Mouse (Mus musculus) heart, embryonic 14.5 days (tissue): ENCODE results near the gene Pola1. TPM values are rescaled to one million over a fixed set of nuclear protein-coding genes. Genes with fewer than 3 reads are reported as not detected.

Experiments
- ATAC-seq: fragments of 200-750 bp; cut with Nextera tagmentation; 2 replicates; pipeline ENCODE4 v1.8.0; 2017; ENCODE audit warnings: low read depth, moderate TSS enrichment; ENCODE audit not compliant: insufficient number of reproducible peaks, insufficient read depth, low FRiP score
- H3K27ac ChIP-seq, 2 experiments: fragments of 200-500 bp in 1 of 2; fragments of 300-500 bp in 1 of 2; sonication (generic) in 1 of 2; replicated peaks in 1 of 2; 2 replicates each; pipeline ENCODE4 v1.5.1; 2012 to 2014; ENCODE audit warnings: low read depth in 2 of 2, low read length in 2 of 2, control low read depth in 1 of 2, mild to moderate bottlenecking in 1 of 2, mixed read lengths in 1 of 2; ENCODE audit not compliant: control insufficient read depth in 1 of 2, insufficient read depth in 1 of 2
- H3K27me3 ChIP-seq: fragments of 300-500 bp; sonication (generic); 2 replicates; pipeline ENCODE4 v1.6.1; 2014; ENCODE audit warnings: mild to moderate bottlenecking, low read length, control low read depth; ENCODE audit not compliant: control insufficient read depth, insufficient read depth
- H3K36me3 ChIP-seq: fragments of 300-500 bp; sonication (generic); 2 replicates; pipeline ENCODE4 v1.6.1; 2014; ENCODE audit warnings: mild to moderate bottlenecking, control low read depth, low read length, mixed read lengths; ENCODE audit not compliant: control insufficient read depth, insufficient read depth
- H3K4me1 ChIP-seq, 2 experiments: fragments of 200-500 bp in 1 of 2; fragments of 300-500 bp in 1 of 2; sonication (generic) in 1 of 2; 2 replicates each; pipeline ENCODE4 v1.6.1; 2012 to 2014; ENCODE audit warnings: low read length in 2 of 2, control low read depth in 1 of 2, mixed read lengths in 1 of 2; ENCODE audit not compliant: control insufficient read depth in 2 of 2, insufficient read depth in 2 of 2
- H3K4me2 ChIP-seq: fragments of 300-500 bp; sonication (generic); 2 replicates; pipeline ENCODE4 v1.6.1; 2014; ENCODE audit warnings: mild to moderate bottlenecking, low read length
- H3K4me3 ChIP-seq, 2 experiments: fragments of 200-500 bp in 1 of 2; fragments of 300-500 bp in 1 of 2; sonication (generic) in 1 of 2; 2 replicates each; pipeline ENCODE4 v1.5.1; 2012 to 2014; ENCODE audit warnings: low read length in 2 of 2, mild to moderate bottlenecking in 2 of 2, control low read depth in 1 of 2, low read depth in 1 of 2, moderate library complexity in 1 of 2; ENCODE audit not compliant: control insufficient read depth in 1 of 2, insufficient read depth in 1 of 2
- H3K9ac ChIP-seq: fragments of 300-500 bp; sonication (generic); 2 replicates; pipeline ENCODE4 v1.6.1; 2014; ENCODE audit warnings: mild to moderate bottlenecking, low read length
- H3K9me3 ChIP-seq: fragments of 300-500 bp; sonication (generic); 2 replicates; pipeline ENCODE4 v1.6.1; 2016; ENCODE audit warnings: low read length, control low read depth; ENCODE audit not compliant: control insufficient read depth
- WGBS: fragments of 180-500 bp; shearing (Covaris S2); extraction: QIAGEN DNeasy Blood & Tissue Kit; methylation state at CpG from one replicate; pipeline ENCODE4 v1.1.7; 2014; 5-methylcytosine and 5-hydroxymethylcytosine counted together
- polyA plus RNA-seq: library from polyadenylated mRNA; unstranded; fragments of >200 nt; fragmentation: Nextera tagmentation; extraction: Ambion mirVana; gene quantifications from 2 replicates; pipeline ENCODE4 v1.2.1, GENCODE M21; 2014

Gene Pola1
- polyA plus RNA-seq, 1 experiment from 2014 or later = 9.5 TPM

DNA sequence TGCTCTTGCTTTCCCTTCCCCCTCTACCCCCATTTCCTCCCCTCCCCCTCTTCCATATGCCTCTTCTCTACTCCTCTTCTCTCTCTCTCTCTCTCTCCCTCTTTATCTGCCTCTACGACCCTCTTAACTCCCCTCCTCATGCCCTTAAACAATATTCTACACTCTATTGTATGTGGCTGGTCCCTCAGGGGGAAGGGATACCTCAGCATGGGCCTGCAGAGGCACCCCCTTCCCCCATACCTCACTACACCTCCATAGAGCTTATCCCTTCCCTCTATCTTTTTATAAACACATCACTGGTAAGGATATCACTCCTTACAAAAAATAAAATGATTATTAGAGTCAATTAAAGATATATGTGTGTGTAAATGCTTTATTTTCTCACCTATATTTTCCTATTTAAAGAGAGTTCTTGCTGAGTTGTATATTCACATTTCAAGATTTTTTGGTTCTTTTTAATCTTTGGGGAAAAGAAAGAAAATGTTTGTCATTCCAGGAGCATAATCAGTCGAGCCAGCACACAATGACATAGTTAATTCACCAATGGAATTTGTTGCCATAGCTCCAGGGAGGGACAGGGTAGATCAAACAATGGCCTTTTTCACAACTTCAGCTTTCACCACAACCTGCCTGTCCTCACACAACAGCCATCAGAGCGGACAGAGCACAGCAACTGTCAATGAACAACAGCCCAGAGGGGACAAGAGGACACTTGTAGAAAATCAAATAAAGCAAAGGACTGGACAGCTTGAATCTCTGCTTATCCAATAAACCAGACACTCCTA lies 22.5 kb upstream of the Pola1 start, which contains the start of gene Pcyt1b:
TSS of gene Pcyt1b (plus strand) at position 646 of the 785 bp plus-strand sequence.
- H3K27ac ChIP-seq = no peak within 1 kb of the TSS
- H3K4me3 ChIP-seq = no peak within 1 kb of the TSS
- 14% methylated on average over 3 of the region's 3 CpGs for WGBS
- no peak for ATAC-seq
- no peak within 1 kb of the TSS for H3K9ac ChIP-seq
- H3K27me3 ChIP-seq = no peaks in the 10 kb centered on the region
- no peaks in the 10 kb centered on the region for H3K36me3 ChIP-seq
- no peaks in the 10 kb centered on the region for H3K9me3 ChIP-seq
- H3K4me1 ChIP-seq = no peaks in the 10 kb centered on the region
- H3K4me2 ChIP-seq = no peak within 1 kb of the TSS

DNA sequence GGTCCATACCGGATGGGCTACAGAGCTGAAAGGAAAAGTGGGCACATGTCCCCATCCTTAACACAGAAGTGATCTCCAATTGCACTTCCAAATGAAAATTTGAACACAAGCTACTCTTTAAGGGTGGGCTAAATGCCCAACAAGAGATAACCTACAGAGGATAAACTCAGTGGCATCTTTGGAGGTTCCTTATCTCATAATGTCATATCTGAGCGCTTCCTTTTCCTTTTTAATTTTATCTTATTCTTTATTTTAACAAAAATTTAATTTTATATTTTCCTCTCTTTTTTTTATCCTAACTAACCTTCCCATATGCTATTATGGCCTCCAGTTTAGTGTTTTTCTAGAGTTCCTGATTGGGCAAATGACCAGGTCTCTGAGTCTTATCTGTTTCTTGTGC lies 18.8 kb upstream of the Pola1 start:
- Histone ChIP-seq H3K9ac (no peak overlapping the region), H3K4me3 (no peak overlapping the region), H3K4me2 (no peak overlapping the region), H3K36me3 (no peaks in the 10 kb centered on the region), H3K4me1 (no peaks in the 10 kb centered on the region), H3K9me3 (no peaks in the 10 kb centered on the region), H3K27me3 (no peaks in the 10 kb centered on the region), H3K27ac (no peak overlapping the region)
- ATAC-seq = no peak
- WGBS = 88% methylated on average over 2 of the region's 2 CpGs

DNA sequence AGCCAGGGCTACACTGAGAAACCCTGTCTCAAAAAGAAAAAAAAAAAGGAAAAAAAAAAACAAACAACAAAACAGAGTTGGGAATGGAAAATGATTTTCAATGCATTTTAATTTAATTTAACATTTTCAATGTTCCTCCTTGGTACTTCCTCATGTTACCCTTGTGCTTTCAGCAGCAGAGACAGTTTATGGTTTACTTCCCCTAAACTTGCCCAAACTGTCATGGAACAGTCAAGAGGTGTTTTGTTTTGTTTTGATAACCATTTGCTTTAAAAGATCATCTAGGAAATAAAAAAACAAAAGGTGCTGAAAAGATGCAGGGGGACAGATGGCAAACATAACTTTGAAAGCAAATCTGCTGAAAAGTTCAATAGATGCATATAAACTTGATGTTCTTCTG lies 12.1 kb upstream of the Pola1 start:
- no peak overlapping the region for H3K9ac ChIP-seq
- no peaks in the 10 kb centered on the region for H3K4me1 ChIP-seq
- H3K4me3 ChIP-seq = no peak overlapping the region
- H3K27ac ChIP-seq = no peak overlapping the region
- H3K27me3 ChIP-seq = no peaks in the 10 kb centered on the region
- no peaks in the 10 kb centered on the region for H3K36me3 ChIP-seq
- H3K9me3 ChIP-seq = no peaks in the 10 kb centered on the region
- H3K4me2 ChIP-seq = no peak overlapping the region
- no peak for ATAC-seq

DNA sequence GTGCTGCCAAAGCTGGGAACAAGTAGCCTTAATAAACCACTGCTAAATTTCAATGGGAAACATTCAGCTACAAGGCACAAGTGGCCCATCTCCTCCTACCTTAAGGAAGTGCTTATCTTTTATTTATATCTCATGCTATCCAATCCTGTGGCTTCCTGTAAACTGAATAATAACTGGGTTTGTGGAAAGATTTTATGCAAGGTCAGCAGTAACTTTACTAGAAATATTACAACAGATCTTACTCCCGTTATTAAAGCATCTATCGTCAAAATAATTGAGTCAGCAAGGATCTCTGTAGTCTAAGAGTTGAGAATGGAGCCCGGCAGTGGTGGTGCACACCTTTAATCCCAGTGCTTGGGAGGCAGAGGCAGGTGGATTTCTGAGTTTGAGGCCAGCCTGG lies 11.6 kb upstream of the Pola1 start:
- Histone ChIP-seq H3K9me3 (no peaks in the 10 kb centered on the region), H3K27ac (no peak overlapping the region), H3K4me3 (no peak overlapping the region), H3K27me3 (no peaks in the 10 kb centered on the region), H3K9ac (no peak overlapping the region), H3K36me3 (no peaks in the 10 kb centered on the region), H3K4me2 (no peak overlapping the region), H3K4me1 (no peaks in the 10 kb centered on the region)
- no peak for ATAC-seq
- 80% methylated on average over 3 of the region's 3 CpGs for WGBS

DNA sequence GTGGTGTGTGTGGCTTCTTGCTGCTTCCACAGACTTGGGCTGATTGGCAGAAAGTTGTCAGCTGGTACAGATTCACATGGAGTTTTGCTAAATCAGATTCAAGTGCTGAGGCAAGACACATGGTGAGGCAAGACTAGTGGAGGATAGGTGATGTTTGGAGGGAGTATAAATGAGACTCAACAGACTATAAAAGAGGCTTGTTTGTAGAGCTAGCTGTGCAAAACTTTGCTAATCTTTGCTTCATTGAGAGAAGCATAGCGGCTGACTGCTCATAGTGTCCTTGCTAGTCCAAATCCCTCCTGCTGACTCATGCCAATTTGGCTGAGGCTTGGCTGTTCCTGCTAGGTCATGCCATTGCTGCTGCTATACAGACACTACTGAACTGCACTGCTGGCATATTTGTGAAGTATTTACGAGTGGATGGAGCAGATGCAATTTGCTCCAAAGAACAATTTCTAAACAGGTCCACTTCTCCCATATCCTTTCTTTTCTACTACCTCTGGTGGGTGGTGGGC lies 3.0 kb upstream of the Pola1 start:
- 75% methylated on average over 2 of the region's 2 CpGs for WGBS
- H3K4me1 ChIP-seq = no peaks in the 10 kb centered on the region
- no peaks in the 10 kb centered on the region for H3K27me3 ChIP-seq
- H3K9ac ChIP-seq = no peak overlapping the region
- no peak overlapping the region for H3K27ac ChIP-seq
- H3K36me3 ChIP-seq = no peaks in the 10 kb centered on the region
- no peak for ATAC-seq
- H3K4me3 ChIP-seq = no peak overlapping the region
- H3K4me2 ChIP-seq = no peak overlapping the region
- H3K9me3 ChIP-seq = no peaks in the 10 kb centered on the region

DNA sequence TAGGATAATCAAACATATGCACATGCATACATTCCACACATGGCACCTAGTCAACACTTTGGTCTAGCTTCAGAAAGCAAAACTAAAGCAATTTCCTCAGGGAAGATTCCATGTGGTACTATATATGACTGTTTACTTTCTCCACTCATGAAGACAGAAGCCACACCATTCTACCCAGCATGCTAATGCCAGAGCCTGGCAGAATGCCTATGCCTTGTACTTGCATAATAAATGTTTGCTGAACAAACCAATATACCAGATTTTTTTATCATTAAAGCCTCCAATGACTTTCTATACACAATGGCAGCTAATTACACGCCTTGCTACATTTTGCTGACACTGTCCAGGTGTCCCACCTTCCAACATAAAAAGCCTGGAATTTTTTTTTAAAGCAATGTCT lies 1.7 kb downstream of the Pola1 start:
- no peaks in the 10 kb centered on the region for H3K4me1 ChIP-seq
- no peak overlapping the region for H3K27ac ChIP-seq
- H3K9me3 ChIP-seq = no peaks in the 10 kb centered on the region
- WGBS = 56% methylated on average over 1 of the region's 1 CpGs
- H3K36me3 ChIP-seq = no peaks in the 10 kb centered on the region
- H3K9ac ChIP-seq = no peak overlapping the region
- ATAC-seq = no peak
- 0 out of 2 replicates have a peak overlapping the region, but pooled peaks have one; percentile 69 for H3K4me2 ChIP-seq
- H3K27me3 ChIP-seq = no peaks in the 10 kb centered on the region
- H3K4me3 ChIP-seq = no peak overlapping the region

DNA sequence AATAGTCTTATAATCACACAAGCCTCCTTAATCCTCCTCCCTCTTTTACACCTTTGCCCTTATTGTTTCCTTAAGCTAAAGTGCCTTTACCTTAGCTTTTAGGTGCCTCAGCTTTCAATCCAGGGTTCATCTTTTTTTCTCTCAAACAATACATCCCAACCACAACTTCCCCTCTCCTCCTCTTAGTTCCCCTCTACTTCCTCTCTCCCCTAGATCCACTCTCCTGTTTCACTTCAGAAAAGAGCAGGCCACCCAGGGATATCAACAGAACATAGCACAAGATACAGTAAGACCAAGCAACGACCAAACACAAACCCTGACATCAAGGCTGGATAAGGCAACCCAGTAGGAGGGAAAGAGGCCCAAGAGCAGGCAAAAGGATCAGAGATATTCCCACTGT lies 29.7 kb downstream of the Pola1 start:
- H3K27me3 ChIP-seq = no peaks in the 10 kb centered on the region
- ATAC-seq = no peak
- no peaks in the 10 kb centered on the region for H3K4me1 ChIP-seq
- 65% methylated on average over 1 of the region's 1 CpGs for WGBS
- no peak overlapping the region for H3K4me2 ChIP-seq
- H3K9ac ChIP-seq = no peak overlapping the region
- H3K9me3 ChIP-seq = no peaks in the 10 kb centered on the region
- no peak overlapping the region for H3K4me3 ChIP-seq
- no peak overlapping the region for H3K27ac ChIP-seq
- 0 out of 2 replicates have a peak, but pooled peaks cover 10% of the 10 kb centered on the region for H3K36me3 ChIP-seq

DNA sequence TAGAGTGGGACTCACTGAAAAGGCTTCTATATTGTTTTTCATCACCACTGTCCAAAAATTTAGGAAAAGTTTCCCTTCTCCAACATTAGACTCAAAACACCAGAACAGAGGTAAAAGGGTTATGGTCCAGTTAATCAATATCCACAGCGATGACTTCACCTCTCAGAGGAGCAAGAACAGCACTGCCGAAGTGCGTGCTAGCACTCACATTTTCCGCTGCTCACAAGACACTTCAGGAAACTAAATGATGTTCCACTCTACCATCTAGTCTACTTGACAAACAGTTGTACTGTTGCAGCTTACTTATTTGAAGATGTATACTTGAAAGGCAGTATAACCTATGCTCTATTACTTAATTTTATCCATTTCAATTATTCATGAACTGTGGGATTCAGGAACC lies 37.7 kb downstream of the Pola1 start:
- H3K4me1 ChIP-seq = no peaks in the 10 kb centered on the region
- 90% methylated on average over 4 of the region's 4 CpGs for WGBS
- H3K4me3 ChIP-seq = no peak overlapping the region
- H3K27ac ChIP-seq = no peak overlapping the region
- H3K9ac ChIP-seq = no peak overlapping the region
- H3K27me3 ChIP-seq = no peaks in the 10 kb centered on the region
- no peak overlapping the region for H3K4me2 ChIP-seq
- no peak for ATAC-seq
- no peaks in the 10 kb centered on the region for H3K9me3 ChIP-seq
- 0 out of 2 replicates have a peak, but pooled peaks cover 5% of the 10 kb centered on the region for H3K36me3 ChIP-seq
